Mouse (Mus musculus): Measurements from ENCODE around the gene Lrrc4b.

GRCm38 (mm10) chr7:44436267-44436666 lies 7.4 kb downstream of the Lrrc4b start:
- TF ChIP-seq CTCF (IDR thresholded peaks at IDR 0.05; ENCODE audit: low read depth) = peak; percentile 39
- no peak for TF ChIP-seq EP300 (IDR thresholded peaks at IDR 0.05; ENCODE audit: low read depth)
